Mouse (Mus musculus) stomach, postnatal 0 days (tissue): Measurements from ENCODE around the gene Catsperd.

Experiments
- CTCF ChIP-seq: IDR thresholded peaks from 2 replicates; pipeline ENCODE4 v1.5.1; 2016; ENCODE audit warnings: antibody characterized with exemption, low read depth, mild to moderate bottlenecking, moderate library complexity
- EP300 ChIP-seq: optimal IDR thresholded peaks from 2 replicates; pipeline ENCODE3; 2016; ENCODE audit warnings: antibody characterized with exemption

DNA sequence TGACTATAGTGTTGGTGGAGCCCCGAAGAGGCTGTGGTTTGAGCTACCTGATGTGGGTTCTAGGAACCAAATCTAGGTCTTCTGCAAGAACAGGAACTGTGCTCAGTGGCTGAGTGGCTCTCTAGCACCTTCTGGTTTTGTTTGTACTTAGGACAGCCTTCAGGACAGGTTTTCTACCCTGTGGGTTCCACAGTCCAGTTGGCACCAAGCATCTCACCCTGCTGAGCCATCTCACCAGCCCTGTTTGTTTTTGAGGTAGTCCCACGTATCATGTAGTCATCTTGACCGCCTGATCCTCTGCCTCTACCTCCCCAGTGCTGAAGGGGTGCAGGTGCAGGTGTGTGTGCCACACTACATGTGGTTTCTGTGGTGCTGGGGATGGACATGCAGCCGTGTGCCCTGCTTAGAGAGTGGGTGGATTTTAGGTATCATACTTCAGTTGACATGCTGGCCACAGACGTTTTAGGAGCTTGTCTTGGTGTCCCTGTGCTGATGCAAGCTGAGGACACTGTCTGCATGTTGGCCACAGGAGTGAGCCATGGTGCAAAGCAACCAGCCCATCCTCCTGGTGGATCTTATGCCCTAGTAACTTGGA lies 55.7 kb downstream of the Catsperd start:
- TF ChIP-seq EP300, result no peak
- no peak for TF ChIP-seq CTCF
